Mouse (Mus musculus) embryonic facial prominence, embryonic 12.5 days (tissue): ENCODE results near the gene Ccdc171. TPM values are rescaled to one million over a fixed set of nuclear protein-coding genes. Genes with fewer than 3 reads are reported as not detected.

Source experiments
- ATAC-seq: fragments of 200-750 bp; cut with Nextera tagmentation; 2 replicates; pipeline ENCODE4 v1.8.0; 2017; ENCODE audit not compliant: insufficient number of reproducible peaks, insufficient read depth, low FRiP score, low TSS enrichment
- H3K27ac ChIP-seq: fragments of 300-500 bp; sonication (generic); 2 replicates; pipeline ENCODE4 v1.5.1; 2016; ENCODE audit warnings: mild to moderate bottlenecking
- H3K27me3 ChIP-seq: fragments of 300-500 bp; sonication (generic); 2 replicates; pipeline ENCODE4 v1.6.1; 2016; ENCODE audit warnings: mild to moderate bottlenecking, moderate library complexity
- H3K36me3 ChIP-seq: fragments of 300-500 bp; sonication (generic); 2 replicates; pipeline ENCODE4 v1.6.1; 2016; ENCODE audit warnings: mild to moderate bottlenecking
- H3K4me1 ChIP-seq: fragments of 300-500 bp; sonication (generic); 2 replicates; pipeline ENCODE4 v1.6.1; 2016
- H3K4me2 ChIP-seq: fragments of 300-500 bp; sonication (generic); replicated peaks from 2 replicates; pipeline ENCODE4 v1.6.1; 2016; ENCODE audit warnings: mild to moderate bottlenecking, moderate library complexity
- H3K4me3 ChIP-seq: fragments of 300-500 bp; sonication (generic); 2 replicates; pipeline ENCODE4 v1.5.1; 2016; ENCODE audit warnings: mild to moderate bottlenecking
- H3K9ac ChIP-seq: fragments of 300-500 bp; sonication (generic); 2 replicates; pipeline ENCODE4 v1.6.1; 2016; ENCODE audit warnings: mild to moderate bottlenecking, moderate library complexity
- H3K9me3 ChIP-seq: fragments of 300-500 bp; sonication (generic); 2 replicates; pipeline ENCODE4 v1.6.1; 2016; ENCODE audit warnings: mild to moderate bottlenecking, moderate library complexity
- WGBS: fragments of 180-500 bp; shearing (Covaris S2); methylation state at CpG from one replicate; pipeline ENCODE4 v1.1.7; 2016; 5-methylcytosine and 5-hydroxymethylcytosine counted together
- polyA plus RNA-seq: library from polyadenylated mRNA; unstranded; fragments of >200 nt; fragmentation: Nextera tagmentation; extraction: Ambion mirVana; gene quantifications from 2 replicates; pipeline ENCODE4 v1.2.1, GENCODE M21; 2016

Ccdc171 gene
- polyA plus RNA-seq, 1 experiment from 2014 or later, result 8.1 TPM

DNA sequence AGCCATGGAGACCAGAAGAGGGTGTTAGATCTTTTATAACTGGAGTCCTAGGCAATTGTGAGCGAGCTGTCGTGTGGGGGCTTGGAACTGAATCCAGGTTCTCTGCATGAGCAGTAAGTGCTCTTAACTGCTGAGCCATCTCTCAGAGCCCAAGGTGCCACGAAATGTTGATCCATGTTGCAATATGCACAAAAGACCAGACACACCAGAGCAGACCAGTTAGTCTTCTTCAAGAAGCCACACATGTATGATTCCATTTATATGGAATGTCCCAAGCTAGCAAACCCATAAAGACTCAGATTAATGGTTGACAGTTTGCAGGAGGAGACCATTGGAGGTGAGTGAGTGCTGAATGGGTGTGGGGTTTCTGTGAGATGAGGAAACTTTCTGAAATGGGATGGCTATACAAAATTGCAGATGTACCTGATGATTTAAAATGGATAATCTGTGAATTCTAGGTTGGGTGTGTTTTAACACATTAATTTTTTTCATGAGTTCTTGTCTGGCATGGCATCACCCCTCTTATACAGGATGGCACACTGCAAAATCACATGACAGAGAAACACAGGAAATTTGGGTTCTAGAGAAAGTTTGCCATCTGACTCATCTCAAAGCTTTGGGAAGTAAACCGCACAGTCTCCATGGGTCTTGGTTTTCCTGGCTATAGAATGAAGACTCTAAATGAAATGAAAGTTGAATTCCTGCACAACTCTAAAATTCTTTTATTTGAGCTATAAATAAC, 304.5 kb downstream of the Ccdc171 start:
- Histone ChIP-seq H3K4me2 (no peak overlapping the region), H3K9ac (no peak overlapping the region), H3K27me3 (no peaks in the 10 kb centered on the region), H3K27ac (no peak overlapping the region), H3K4me1 (peaks cover 9% of the 10 kb centered on the region), H3K9me3 (no peaks in the 10 kb centered on the region), H3K36me3 (no peaks in the 10 kb centered on the region), H3K4me3 (no peak overlapping the region)
- no peak for ATAC-seq
- 89% methylated on average over 4 of the region's 4 CpGs for WGBS

DNA sequence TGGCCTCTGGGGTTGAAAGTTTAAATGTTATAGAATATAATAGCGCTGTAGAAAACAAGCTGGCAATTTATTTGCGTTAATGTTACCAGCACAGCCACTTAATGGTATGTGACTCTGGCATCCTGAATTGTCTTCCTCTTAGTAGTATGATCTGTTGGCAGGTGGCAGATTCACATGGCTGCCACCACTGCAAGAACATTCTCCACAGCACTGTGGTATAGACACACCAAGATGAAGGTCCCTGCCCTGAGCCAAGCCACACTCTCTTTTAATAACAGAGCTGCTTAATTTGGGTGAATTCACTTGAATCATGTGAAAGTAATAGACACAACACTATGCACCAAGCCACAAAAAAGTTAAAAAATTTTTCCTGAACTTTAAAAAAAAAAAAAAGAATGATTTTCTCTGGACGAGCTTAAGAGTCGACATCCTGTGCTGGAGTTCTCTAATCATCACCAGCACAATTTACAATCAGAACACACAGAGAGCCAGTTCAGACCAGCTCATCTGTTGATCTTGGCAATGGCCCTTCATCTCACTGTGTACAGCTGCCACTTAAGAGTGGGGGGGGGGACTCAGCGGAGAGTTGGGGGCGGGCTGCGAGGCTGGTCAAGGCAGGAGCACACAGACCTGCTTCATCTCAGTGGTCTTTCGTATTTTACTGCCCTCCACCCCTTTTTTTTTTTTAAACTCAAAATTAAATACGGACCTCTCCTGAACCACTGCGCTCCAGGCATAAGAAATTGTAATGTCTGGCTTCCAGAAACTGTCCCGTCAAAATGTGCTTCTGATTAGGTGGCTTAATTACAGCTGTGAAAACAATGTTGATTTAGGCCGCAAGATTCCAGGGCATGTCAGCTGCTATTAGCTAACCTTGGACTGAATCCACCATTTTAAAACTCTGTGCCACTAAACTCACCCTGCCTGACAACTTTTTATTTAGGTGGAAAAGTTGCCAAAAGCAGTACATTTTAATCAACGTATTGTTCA, 305.8 kb downstream of the Ccdc171 start:
- Histone ChIP-seq H3K4me2 (0 out of 2 replicates have a peak overlapping the region, but pooled peaks have one; percentile 15), H3K9ac (no peak overlapping the region), H3K4me1 (peaks cover 9% of the 10 kb centered on the region), H3K4me3 (no peak overlapping the region), H3K27me3 (no peaks in the 10 kb centered on the region), H3K36me3 (no peaks in the 10 kb centered on the region), H3K9me3 (no peaks in the 10 kb centered on the region), H3K27ac (peak overlapping the region; percentile 59; the same call in 1 of the 2 replicates)
- peak; percentile 89; the same call in 1 of the 2 replicates for ATAC-seq
- 20% methylated on average over 13 of the region's 13 CpGs for WGBS

DNA sequence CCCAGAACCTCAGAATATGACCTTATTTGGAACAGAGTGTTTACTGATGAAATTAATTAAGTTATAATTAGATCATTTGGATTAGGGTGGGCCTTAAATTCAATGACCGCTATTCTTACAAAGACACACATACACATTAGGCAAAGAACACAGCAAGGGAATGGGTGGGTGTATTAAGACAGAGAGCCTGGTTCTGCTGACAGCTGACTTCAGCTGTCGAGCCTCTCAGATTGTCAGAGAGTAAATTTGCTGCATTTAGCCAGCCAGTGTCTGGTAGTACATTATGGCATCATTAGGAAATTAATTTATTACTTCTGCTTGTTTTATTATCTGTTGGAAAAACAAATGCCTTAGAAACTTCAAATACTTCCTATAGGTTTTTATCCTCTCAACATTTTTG, 313.7 kb downstream of the Ccdc171 start:
- Histone ChIP-seq H3K9ac (no peak overlapping the region), H3K27me3 (no peaks in the 10 kb centered on the region), H3K4me2 (no peak overlapping the region), H3K36me3 (no peaks in the 10 kb centered on the region), H3K9me3 (no peaks in the 10 kb centered on the region), H3K4me1 (no peaks in the 10 kb centered on the region), H3K4me3 (no peak overlapping the region), H3K27ac (no peak overlapping the region)
- WGBS, result 63% methylated on average over 2 of the region's 2 CpGs
- no peak for ATAC-seq

DNA sequence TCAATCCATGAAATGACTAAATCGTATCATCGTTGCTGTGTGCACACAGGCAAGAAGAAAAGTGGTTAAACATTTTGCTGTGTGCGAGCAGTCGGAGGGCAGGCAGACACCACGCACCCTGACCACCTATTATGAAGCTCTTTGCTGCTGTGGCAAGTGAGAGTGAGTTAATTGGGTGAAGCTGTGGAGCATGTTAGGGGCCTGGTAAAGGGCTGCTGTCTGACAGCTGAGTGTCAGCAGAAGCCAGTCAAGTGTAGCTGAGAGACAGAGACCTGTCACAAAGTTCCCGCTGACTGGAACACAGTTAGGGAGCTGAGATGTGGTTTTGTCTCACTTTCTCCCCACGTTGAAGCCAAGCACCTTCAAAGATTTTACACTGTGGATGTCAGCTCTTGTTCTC, 321.0 kb downstream of the Ccdc171 start:
- H3K9me3 ChIP-seq, result no peaks in the 10 kb centered on the region
- WGBS, result 52% methylated on average over 7 of the region's 7 CpGs
- H3K9ac ChIP-seq, result no peak overlapping the region
- H3K4me1 ChIP-seq, result peaks cover 3% of the 10 kb centered on the region; the same call in 1 of the 2 replicates
- H3K4me3 ChIP-seq, result no peak overlapping the region
- H3K36me3 ChIP-seq, result no peaks in the 10 kb centered on the region
- ATAC-seq, result no peak
- no peak overlapping the region for H3K4me2 ChIP-seq
- no peak overlapping the region for H3K27ac ChIP-seq
- no peaks in the 10 kb centered on the region for H3K27me3 ChIP-seq

DNA sequence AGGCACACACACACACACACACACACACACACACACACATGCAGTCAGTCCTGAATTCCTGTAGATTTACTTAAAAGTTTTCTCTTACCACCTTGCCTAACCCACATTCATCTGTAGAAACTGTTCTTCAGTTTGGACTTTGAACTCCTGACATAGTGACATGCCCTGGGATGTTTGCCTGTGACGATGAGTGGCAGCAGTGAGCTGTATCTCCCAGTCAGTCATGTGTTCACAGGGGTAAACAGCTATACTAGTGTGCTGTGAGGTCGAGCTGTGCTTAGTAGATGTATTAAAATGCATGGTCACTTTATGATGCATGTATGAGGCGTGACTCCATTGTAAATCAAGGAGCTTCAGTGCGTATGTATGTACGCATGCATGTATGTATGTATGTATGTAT, 328.5 kb downstream of the Ccdc171 start:
- 0 out of 2 replicates have a peak, but pooled peaks cover 5% of the 10 kb centered on the region for H3K9me3 ChIP-seq
- H3K9ac ChIP-seq, result no peak overlapping the region
- no peak overlapping the region for H3K4me3 ChIP-seq
- WGBS, result 91% methylated on average over 5 of the region's 5 CpGs
- H3K36me3 ChIP-seq, result no peaks in the 10 kb centered on the region
- no peak for ATAC-seq
- H3K27ac ChIP-seq, result no peak overlapping the region
- H3K4me1 ChIP-seq, result no peaks in the 10 kb centered on the region
- H3K27me3 ChIP-seq, result no peaks in the 10 kb centered on the region
- H3K4me2 ChIP-seq, result no peak overlapping the region

DNA sequence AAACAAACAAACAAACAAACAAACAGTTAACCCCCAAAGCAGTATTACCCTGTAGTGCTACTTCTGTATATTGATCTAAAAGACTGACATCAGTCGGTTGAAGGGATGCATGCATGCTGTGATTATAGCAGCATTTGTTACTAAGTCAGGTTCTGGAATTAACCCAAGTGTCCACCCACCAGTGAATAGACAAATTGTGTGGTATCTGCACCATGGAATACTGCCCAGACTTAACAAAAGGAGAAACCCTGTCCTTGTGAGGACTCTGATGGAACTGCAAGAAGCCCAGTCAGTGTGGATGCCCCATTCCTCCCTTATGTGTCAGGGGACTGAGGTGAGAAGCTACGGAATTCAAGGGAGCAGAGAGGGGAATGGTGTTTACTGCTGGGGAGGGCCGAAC, 336.4 kb downstream of the Ccdc171 start:
- Histone ChIP-seq H3K27ac (no peak overlapping the region), H3K4me1 (no peaks in the 10 kb centered on the region), H3K9ac (no peak overlapping the region), H3K27me3 (no peaks in the 10 kb centered on the region), H3K4me2 (no peak overlapping the region), H3K4me3 (no peak overlapping the region), H3K36me3 (no peaks in the 10 kb centered on the region), H3K9me3 (no peaks in the 10 kb centered on the region)
- ATAC-seq, result no peak
- 54% methylated on average over 3 of the region's 3 CpGs for WGBS

DNA sequence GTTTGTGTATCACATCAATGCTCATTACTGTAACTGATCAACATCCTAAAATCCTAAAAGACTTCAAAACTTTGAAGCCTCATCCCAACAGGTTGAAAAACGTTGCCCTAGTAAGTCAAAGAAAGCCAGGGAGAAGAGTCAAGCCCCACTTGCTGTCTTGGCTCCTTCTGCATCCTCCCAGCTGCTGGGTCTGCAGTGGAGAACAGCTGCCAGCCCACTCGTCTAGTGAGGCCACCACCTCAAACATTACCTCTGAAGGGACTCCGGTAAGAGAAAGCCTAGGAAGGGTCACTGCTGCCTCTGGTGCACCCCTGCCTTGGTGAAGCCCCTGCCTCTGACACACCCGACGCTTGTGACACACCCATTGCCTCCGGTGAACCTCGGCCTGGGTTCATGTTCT, 336.9 kb downstream of the Ccdc171 start:
- WGBS, result 77% methylated on average over 7 of the region's 7 CpGs
- no peaks in the 10 kb centered on the region for H3K36me3 ChIP-seq
- H3K9me3 ChIP-seq, result no peaks in the 10 kb centered on the region
- no peaks in the 10 kb centered on the region for H3K4me1 ChIP-seq
- H3K9ac ChIP-seq, result no peak overlapping the region
- no peaks in the 10 kb centered on the region for H3K27me3 ChIP-seq
- H3K4me2 ChIP-seq, result no peak overlapping the region
- no peak overlapping the region for H3K4me3 ChIP-seq
- no peak for ATAC-seq
- no peak overlapping the region for H3K27ac ChIP-seq

DNA sequence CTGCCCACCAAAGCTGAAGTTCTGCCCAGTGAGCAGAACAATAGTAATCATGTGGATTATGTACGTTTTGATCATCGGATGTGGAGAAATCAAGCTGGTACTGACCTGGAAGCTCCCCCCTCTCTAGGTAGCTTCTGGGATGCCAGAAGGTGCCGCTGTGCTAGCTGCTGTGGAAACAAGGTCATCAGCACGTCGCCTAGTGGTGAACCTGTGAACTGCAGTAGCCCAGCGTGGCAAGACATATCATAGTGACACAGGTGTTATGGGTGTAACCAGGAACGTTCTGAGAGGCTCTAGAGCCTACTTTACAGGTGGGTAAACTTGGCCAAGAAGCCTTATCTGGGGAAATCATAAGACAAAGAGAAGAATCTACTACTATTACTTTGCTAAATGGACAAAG, 351.3 kb downstream of the Ccdc171 start:
- Histone ChIP-seq H3K4me3 (no peak overlapping the region), H3K27me3 (no peaks in the 10 kb centered on the region), H3K9ac (no peak overlapping the region), H3K9me3 (no peaks in the 10 kb centered on the region), H3K36me3 (no peaks in the 10 kb centered on the region), H3K4me1 (peaks cover 5% of the 10 kb centered on the region; the same call in 1 of the 2 replicates), H3K27ac (no peak overlapping the region), H3K4me2 (no peak overlapping the region)
- WGBS, result 63% methylated on average over 7 of the region's 7 CpGs
- ATAC-seq, result no peak

DNA sequence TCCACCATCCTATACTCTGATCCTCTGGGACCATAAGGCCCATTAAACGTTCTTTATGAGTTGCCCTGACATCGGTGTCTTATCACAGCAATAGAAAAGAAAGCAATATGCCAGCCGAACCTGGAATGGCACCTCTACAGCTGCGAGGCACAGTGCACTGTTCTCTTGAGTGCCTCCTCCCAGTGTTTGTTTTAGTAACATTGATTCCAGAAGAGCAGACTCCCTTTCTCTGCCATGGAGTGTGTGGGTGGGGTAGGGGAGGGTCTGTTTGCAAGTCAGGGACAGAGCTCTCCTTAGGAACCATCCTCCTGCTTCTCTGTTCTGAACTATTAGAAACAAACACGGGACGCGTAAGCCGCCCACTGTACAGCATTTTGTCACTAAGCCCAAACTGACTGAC, 352.9 kb downstream of the Ccdc171 start:
- 74% methylated on average over 8 of the region's 8 CpGs for WGBS
- no peak overlapping the region for H3K27ac ChIP-seq

DNA sequence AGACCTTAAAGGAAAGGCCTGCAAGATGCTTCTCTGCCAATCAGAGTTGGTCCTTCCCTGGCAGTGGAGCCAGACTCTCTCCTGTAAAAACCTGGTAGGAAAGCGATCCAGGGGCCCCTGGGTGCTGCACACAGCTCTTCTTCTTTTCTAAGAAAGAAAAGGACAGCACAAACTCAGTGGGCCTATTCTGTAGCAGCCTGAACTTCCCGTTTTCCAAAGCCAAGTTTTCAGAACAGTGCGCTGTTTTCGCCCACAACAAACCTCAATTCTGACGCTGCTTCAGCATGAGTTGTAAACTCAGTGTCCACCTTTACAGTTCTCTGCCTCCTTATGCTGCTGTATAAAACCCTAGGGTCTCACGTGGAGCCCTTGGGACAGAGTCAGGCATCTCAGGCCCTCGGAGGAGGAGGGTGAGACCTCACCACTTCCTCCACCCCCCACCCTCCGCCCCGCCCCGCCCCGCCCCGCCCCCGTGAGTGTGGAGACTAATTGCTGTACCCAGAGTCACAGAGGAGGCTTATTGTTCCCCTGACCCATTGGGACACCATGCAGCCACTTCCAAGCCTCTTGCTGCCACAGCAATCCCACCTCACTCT, 363.2 kb downstream of the Ccdc171 start:
- Histone ChIP-seq H3K9me3 (no peaks in the 10 kb centered on the region), H3K4me1 (no peaks in the 10 kb centered on the region), H3K4me2 (no peak overlapping the region), H3K9ac (no peak overlapping the region), H3K4me3 (no peak overlapping the region), H3K36me3 (no peaks in the 10 kb centered on the region), H3K27me3 (no peaks in the 10 kb centered on the region), H3K27ac (0 out of 2 replicates have a peak overlapping the region, but pooled peaks have one; percentile 11)
- ATAC-seq, result no peak
- WGBS, result 44% methylated on average over 13 of the region's 13 CpGs

More for the DNA sequence above, 352.9 kb downstream of the Ccdc171 start:
- Histone ChIP-seq H3K4me1 (peaks cover 5% of the 10 kb centered on the region; the same call in 1 of the 2 replicates), H3K4me2 (no peak overlapping the region), H3K36me3 (no peaks in the 10 kb centered on the region), H3K4me3 (no peak overlapping the region), H3K9me3 (no peaks in the 10 kb centered on the region), H3K27me3 (no peaks in the 10 kb centered on the region), H3K9ac (no peak overlapping the region)
- ATAC-seq, result no peak

DNA sequence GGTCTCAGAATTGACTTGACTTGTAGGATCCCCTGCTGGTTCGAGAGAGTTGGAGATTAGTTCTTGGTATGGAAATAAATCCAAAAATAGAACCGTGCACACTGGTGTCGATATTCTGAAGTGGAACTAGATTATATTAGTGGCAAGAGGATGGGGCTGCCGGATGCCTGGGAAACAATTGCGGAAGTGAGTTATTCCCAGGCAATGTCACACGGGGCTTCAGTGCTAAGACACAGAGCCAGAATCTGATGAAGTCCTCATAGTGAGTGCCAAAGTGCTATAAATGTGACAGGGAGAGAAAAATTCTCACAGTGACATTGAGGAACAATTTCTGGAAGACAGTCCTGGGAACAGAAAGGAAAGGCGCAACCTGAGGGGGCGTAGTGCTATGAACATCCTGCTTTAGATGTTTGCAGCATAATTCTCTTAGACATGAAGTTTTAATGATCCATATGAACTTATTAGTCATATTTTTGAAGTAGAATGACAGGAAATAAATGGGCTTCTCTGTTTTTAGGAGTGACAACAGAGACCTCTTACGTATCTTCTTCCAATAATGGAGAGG, 376.8 kb downstream of the Ccdc171 start:
- ATAC-seq, result no peak
- H3K27me3 ChIP-seq, result no peaks in the 10 kb centered on the region
- H3K4me1 ChIP-seq, result no peaks in the 10 kb centered on the region
- 85% methylated on average over 9 of the region's 9 CpGs for WGBS
- H3K9ac ChIP-seq, result no peak overlapping the region
- no peaks in the 10 kb centered on the region for H3K9me3 ChIP-seq
- no peak overlapping the region for H3K4me2 ChIP-seq
- no peak overlapping the region for H3K27ac ChIP-seq
- no peak overlapping the region for H3K4me3 ChIP-seq
- no peaks in the 10 kb centered on the region for H3K36me3 ChIP-seq
